Mouse (Mus musculus): ENCODE measurements around the gene Ldha. TPM values are rescaled to one million over a fixed set of nuclear protein-coding genes. Genes with fewer than 3 reads are reported as not detected.
A peak's percentile ranks its signal among the peaks of the same experiment; 100 is the strongest.
"Not testable (repeated sequence)": the region's sequence is repeated elsewhere in the genome, so short reads cannot be mapped to it uniquely, and the experiment has no call there.

The Ldha gene
- total and polyA plus RNA-seq, 3 experiments, result 613 to 2,637 (median 1,212) TPM

DNA sequence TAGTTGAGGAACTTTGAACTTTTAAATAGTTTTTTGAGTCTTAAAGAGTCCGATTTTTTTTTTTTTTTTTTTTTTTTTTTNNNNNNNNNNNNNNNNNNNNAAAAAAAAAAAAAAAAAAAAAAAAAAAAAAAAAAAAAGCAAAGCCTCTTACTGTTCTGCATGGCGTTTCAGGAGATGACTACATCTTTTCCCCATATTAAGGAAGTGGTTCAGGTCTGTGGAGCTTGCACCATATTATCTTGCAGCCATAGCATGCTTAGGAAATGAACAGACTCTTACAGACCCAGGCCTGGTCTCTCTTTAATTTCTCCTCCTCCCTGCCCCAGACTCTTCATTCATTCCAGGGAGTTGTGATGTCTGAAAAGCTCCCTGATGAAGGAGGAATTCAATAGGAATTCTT lies 39.7 kb downstream of the Ldha start:
- H3K4me1 ChIP-seq (ENCODE audit: control insufficient read depth in 1 of 2, insufficient read depth in 2 of 2, low read length in 2 of 2), result peaks cover 16 to 41% of the 10 kb centered on the region in 2 experiments
- no peaks in the 10 kb centered on the region for H3K9me3 ChIP-seq (replicated peaks; ENCODE audit: insufficient read depth, low read length)
- peaks cover 0 to 23% of the 10 kb centered on the region in 2 experiments; a peak in 2 of 4 replicates for H3K36me3 ChIP-seq (ENCODE audit: control insufficient read depth in 1 of 2, insufficient read depth in 2 of 2, low read length in 2 of 2)
- no peaks in the 10 kb centered on the region for H3K79me2 ChIP-seq (ENCODE audit: control insufficient read depth, insufficient read depth, low read length, poor library complexity)
- no peak overlapping the region for H3K27ac ChIP-seq (ENCODE audit: control insufficient read depth, low read depth, low read length)
- DNase-seq (ENCODE audit: low read depth, low spot score), result peak; percentile 60
- TF ChIP-seq MEF2A (IDR thresholded peaks at IDR 0.05; ENCODE audit: extremely low read depth, insufficient replicate concordance, low read depth, low read length, poor library complexity, severe bottlenecking) (no peak), ZNF384 (IDR thresholded peaks at IDR 0.05; ENCODE audit: low read depth, low read length) (peak; percentile 89), TAL1 (IDR thresholded peaks at IDR 0.05; ENCODE audit: low read length) (no peak), EP300 (IDR thresholded peaks at IDR 0.05; ENCODE audit: low read depth in 1 of 2, low read length in 2 of 2) (no peak)
- H3K9ac ChIP-seq (ENCODE audit: control insufficient read depth, low read depth, low read length, poor library complexity, severe bottlenecking), result no peak overlapping the region
- no peak overlapping the region for H3K4me3 ChIP-seq (ENCODE audit: control insufficient read depth in 1 of 2, insufficient read depth in 1 of 2, low read depth in 2 of 2, low read length in 2 of 2)
- H3K27me3 ChIP-seq (ENCODE audit: control insufficient read depth in 1 of 2, insufficient read depth in 2 of 2, low read length in 2 of 2), result no peaks in the 10 kb centered on the region

DNA sequence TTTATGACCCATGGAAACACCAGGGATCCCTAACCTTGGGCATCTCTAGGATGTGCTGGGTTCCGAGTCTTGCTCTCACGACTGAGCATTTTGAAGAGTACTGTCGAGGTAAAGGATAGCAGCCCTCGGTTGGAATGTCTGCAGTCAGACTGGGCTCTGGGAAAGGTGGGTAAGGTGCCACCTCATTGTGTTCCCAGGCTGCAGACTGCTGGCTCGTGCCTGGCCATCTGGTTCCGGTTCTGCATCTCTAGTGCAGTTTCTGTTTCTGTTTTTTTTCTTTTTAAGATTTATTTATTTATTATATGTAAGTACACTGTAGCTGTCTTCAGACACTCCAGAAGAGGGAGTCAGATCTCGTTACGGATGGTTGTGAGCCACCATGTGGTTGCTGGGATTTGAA lies 40.7 kb downstream of the Ldha start:
- Histone ChIP-seq H3K4me1 (ENCODE audit: control insufficient read depth in 1 of 2, insufficient read depth in 2 of 2, low read length in 2 of 2) (peaks cover 16 to 38% of the 10 kb centered on the region in 2 experiments), H3K36me3 (ENCODE audit: control insufficient read depth in 1 of 2, insufficient read depth in 2 of 2, low read length in 2 of 2) (peaks cover 0 to 23% of the 10 kb centered on the region in 2 experiments; a peak in 2 of 4 replicates)
- not testable (repeated sequence) for H3K9me3 ChIP-seq (replicated peaks; ENCODE audit: insufficient read depth, low read length); H3K27me3 ChIP-seq (ENCODE audit: control insufficient read depth in 1 of 2, insufficient read depth in 2 of 2, low read length in 2 of 2); H3K79me2 ChIP-seq (ENCODE audit: control insufficient read depth, insufficient read depth, low read length, poor library complexity); DNase-seq (ENCODE audit: low read depth, low spot score); H3K4me3 ChIP-seq (ENCODE audit: control insufficient read depth in 1 of 2, insufficient read depth in 1 of 2, low read depth in 2 of 2, low read length in 2 of 2); H3K9ac ChIP-seq (ENCODE audit: control insufficient read depth, low read depth, low read length, poor library complexity, severe bottlenecking); H3K27ac ChIP-seq (ENCODE audit: control insufficient read depth, low read depth, low read length)

DNA sequence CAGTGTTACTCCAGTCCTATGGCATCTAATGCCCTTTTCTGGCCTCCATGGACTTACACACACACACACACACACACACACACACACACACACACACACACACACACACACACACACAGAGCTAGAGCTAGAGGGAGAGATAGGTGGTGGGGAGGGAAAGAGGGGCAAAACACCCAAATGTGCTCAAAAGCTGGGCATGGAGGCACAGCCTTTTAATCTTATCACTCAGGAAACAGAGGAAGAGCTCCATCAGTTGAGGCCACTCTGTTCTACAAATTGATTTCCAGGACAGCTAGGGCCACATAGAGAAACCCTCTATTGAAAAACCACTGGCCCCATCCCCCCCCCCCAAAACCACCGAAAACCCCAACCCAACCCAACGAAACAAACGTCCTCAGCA lies 42.0 kb downstream of the Ldha start:
- Histone ChIP-seq H3K4me1 (ENCODE audit: control insufficient read depth in 1 of 2, insufficient read depth in 2 of 2, low read length in 2 of 2) (peaks cover 11 to 30% of the 10 kb centered on the region in 2 experiments), H3K9ac (ENCODE audit: control insufficient read depth, low read depth, low read length, poor library complexity, severe bottlenecking) (peak overlapping the region; percentile 19; the same call in 1 of the 2 replicates), H3K79me2 (ENCODE audit: control insufficient read depth, insufficient read depth, low read length, poor library complexity) (no peaks in the 10 kb centered on the region), H3K27ac (ENCODE audit: control insufficient read depth, low read depth, low read length) (peak overlapping the region; percentile 83), H3K9me3 (replicated peaks; ENCODE audit: insufficient read depth, low read length) (no peaks in the 10 kb centered on the region), H3K4me3 (ENCODE audit: control insufficient read depth in 1 of 2, insufficient read depth in 1 of 2, low read depth in 2 of 2, low read length in 2 of 2) (no peak overlapping the region), H3K36me3 (ENCODE audit: control insufficient read depth in 1 of 2, insufficient read depth in 2 of 2, low read length in 2 of 2) (peaks cover 0 to 21% of the 10 kb centered on the region in 2 experiments; a peak in 2 of 4 replicates), H3K27me3 (ENCODE audit: control insufficient read depth in 1 of 2, insufficient read depth in 2 of 2, low read length in 2 of 2) (no peaks in the 10 kb centered on the region)
- TF ChIP-seq TAL1 (IDR thresholded peaks at IDR 0.05; ENCODE audit: low read length) (peak; percentile 76), MYB (IDR thresholded peaks at IDR 0.05; ENCODE audit: low read depth, low read length) (peak; percentile 45; the same call in 1 of the 2 replicates), USF1 (IDR thresholded peaks at IDR 0.05; ENCODE audit: low read depth, low read length) (no peak), EP300 (IDR thresholded peaks at IDR 0.05; ENCODE audit: low read depth in 1 of 2, low read length in 2 of 2) (peak; percentile 85), TCF12 (IDR thresholded peaks at IDR 0.05; ENCODE audit: low read depth, low read length) (peak; percentile 88), ELF1 (IDR thresholded peaks at IDR 0.05; ENCODE audit: low read depth, low read length) (no peak), ZNF384 (IDR thresholded peaks at IDR 0.05; ENCODE audit: low read depth, low read length) (0 out of 2 replicates have a peak, but pooled peaks have one; percentile 6), RCOR1 (IDR thresholded peaks at IDR 0.05; ENCODE audit: low read depth, low read length) (peak; percentile 85), JUND (IDR thresholded peaks at IDR 0.05; ENCODE audit: low read depth, low read length) (no peak), GATA1 (IDR thresholded peaks at IDR 0.05; ENCODE audit: low read depth, low read length) (peak; percentile 78), MAZ (IDR thresholded peaks at IDR 0.05; ENCODE audit: low read depth, low read length) (peak; percentile 46; the same call in 1 of the 2 replicates), ETS1 (IDR thresholded peaks at IDR 0.05; ENCODE audit: low read depth, low read length) (peak; percentile 69), SIN3A (IDR thresholded peaks at IDR 0.05; ENCODE audit: low read length) (0 out of 2 replicates have a peak, but pooled peaks have one; percentile 59)
- DNase-seq (ENCODE audit: low read depth, low spot score), result peak; percentile 79

Data from MEL (cell line).